Mouse (Mus musculus): ENCODE measurements around the gene D930007J09Rik.

D930007J09Rik gene

DNA sequence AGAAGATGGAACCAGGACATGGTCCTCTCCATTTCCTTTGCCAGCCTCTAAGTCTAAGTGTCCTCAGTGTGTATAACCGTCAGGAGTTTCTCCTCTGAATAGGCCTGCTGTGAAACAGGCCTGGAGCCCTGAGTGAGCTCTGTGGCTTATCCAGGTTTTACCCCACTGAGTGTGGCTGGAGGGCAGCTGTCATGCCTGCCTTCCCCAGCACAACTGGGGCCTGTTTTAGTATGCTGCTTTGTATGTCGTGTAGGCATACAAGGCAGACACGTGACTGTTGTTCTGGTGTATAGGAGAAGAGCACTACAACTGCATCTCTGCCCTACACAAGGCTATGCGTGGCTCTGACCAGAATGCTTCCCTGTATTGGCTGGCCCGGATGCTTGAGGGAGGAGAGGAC is 17.3 kb upstream of the D930007J09Rik start:
- no peak for DNase-seq (ENCODE audit: low spot score in 2 of 2)

DNA sequence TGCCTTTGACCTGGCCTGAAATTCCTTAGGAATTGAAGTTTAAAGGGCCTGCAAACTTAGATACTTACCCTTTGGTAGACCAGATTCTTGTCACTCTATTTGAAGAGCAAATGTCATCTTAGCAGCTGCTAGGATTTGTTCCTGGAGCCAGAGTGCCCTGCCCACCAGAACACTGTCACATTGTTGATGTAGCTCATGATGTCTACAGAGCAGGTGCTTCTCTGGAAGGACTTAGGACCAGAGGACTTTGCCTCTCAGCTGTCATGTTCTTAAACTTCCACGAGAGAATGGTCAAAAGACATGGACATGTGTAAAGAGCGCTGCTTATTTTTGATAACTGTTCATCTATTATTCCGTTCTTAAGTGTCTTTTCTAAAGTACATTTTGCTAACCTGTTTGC is 16.6 kb upstream of the D930007J09Rik start:
- no peak for DNase-seq (ENCODE audit: low spot score in 2 of 2)

- DNase-seq (ENCODE audit: low spot score in 2 of 2): no peak
Observed at GRCm38 (mm10) chr13:32807624-32808023, 5.0 kb upstream of the D930007J09Rik start.

GRCm38 (mm10) chr13:32806820-32807219 is 4.2 kb upstream of the D930007J09Rik start:
- no peak for DNase-seq (ENCODE audit: low spot score in 2 of 2)

DNA sequence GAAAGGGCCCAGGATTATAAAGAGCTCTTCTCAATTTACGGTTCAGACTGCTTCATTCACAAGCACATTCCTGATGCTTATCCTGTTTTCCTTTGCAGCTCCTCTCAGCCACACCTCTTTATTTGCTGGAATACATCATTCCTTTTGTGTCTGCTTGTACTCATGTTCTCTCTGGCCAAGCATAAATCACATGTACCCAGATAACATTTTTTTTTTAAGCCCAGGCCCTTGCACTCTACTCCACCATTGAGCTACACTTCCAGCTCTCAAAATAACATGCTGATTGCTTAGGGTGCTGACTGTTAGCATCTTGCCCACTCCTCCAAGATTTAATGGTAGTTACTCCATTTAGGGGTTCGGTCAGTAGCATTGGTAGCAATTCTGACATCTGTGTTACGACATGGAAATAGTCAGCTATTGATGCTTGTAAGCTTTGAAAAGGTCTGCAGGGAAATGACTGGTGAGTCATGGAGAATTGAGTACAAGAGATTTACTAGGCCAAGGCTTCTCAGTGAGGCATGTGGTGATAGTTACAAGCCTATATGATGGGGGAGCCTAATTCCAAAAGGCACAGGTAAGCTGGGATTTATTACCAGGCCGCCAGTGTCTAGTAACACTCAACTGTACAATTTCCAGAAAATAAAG is 1.2 kb upstream of the D930007J09Rik start:
- DNase-seq (ENCODE audit: low spot score in 2 of 2): no peak

DNA sequence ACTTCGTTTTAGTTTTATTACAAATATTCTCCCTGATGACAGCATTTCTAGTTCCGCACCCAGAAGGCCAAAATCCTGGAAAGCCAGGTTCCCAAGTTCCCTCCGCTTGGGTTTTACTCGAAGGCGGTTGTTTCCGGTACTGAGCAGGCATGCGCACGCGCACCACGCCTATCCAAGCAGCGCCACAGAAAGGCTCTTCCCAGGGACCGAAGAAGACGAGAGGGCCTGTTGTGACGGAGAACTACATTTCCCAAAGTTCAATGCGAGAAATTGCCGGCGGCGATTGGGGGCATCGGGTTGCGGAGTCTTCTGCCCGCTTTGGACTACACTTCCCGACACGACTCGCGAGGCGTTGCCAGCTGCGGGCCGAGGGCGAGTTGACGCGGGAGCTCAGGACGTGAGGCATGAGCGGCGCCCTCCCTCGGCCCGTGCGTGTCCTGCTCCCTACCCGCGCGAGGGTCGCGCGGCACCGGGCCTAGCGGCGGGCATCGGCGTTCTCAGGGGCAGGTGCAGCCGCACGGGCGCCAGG is 892 bp downstream of the D930007J09Rik start, which contains the start of gene Wrnip1:
Gene Wrnip1, plus strand, starts transcription at position 346 of the 529 bp plus-strand sequence.
- DNase-seq (ENCODE audit: low spot score in 2 of 2): peak; percentile 98 to 99

GRCm38 (mm10) chr13:32800859-32801258 is 1.8 kb downstream of the D930007J09Rik start:
- no peak for DNase-seq (ENCODE audit: low spot score in 2 of 2)

- no peak for DNase-seq (ENCODE audit: low spot score in 2 of 2)
Observed at GRCm38 (mm10) chr13:32799131-32799530, 3.5 kb downstream of the D930007J09Rik start.

GRCm38 (mm10) chr13:32797085-32797484 is 5.6 kb downstream of the D930007J09Rik start:
- no peak for DNase-seq (ENCODE audit: low spot score in 2 of 2)

- DNase-seq (ENCODE audit: low spot score in 2 of 2): no peak
Observed at GRCm38 (mm10) chr13:32795166-32795565, 7.5 kb downstream of the D930007J09Rik start.

DNA sequence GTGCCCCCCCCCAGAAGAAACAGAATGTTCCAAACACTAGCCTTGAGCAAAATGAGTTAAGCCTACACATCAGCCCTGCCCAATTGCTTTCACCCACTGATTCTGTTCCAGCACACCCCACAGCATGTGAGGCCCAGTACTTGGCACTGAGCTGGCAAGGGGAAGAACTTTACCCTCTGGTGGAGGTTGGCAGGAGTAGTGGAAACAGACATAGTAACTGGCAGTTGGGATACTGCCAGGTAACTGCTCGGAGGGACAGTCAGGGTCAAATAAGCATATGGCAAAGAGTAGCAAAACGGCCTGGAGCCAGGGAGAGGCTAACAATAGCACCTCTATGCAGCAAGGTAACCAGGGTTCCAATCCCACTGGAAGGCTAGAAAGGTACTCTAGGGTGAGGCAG is 8.0 kb downstream of the D930007J09Rik start:
- no peak for DNase-seq (ENCODE audit: low spot score in 2 of 2)

DNA sequence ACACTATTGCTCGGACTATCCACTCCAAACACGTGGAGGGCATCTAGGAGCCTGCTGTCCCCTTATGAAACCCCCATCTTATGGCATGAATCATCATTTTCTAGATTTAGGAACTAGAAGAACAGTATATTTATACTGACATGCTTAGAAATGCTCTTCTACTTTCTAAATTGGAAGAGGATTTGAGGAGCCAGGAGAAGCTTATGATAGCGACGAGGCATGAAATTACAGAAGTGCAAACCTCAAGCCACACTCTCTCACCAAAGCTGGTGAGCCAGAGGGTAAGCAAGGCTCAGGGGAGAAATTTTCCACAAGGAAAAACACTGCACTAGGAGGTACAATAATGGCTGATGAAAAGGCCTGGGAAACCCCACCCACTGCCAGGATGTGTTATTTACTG is 12.9 kb downstream of the D930007J09Rik start:
- DNase-seq (ENCODE audit: low spot score in 2 of 2): no peak

DNA sequence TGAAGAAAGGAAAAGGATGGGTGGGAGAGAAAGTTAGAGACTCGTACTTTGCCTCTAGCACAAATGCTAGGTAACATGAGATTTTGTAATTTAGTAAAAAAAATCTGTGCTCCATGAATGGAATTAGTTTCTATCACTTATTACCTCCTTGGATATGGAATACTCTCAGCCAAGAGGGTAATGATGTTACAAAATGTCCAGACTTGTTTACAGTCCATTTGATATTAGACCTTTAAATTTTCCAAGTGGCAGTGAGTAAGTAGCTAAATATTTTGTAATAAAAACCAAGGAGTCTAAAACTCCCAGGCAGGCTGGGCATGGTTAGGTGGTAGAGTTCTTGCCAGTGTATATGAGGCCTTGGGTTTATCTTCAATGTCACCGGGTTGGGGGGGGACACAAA is 15.1 kb downstream of the D930007J09Rik start:
- DNase-seq (ENCODE audit: low spot score in 2 of 2): no peak

- DNase-seq (ENCODE audit: low spot score in 2 of 2): no peak
Observed at GRCm38 (mm10) chr13:32783816-32784215, 18.8 kb downstream of the D930007J09Rik start, which contains the start of gene Mylk4. TSS of gene Mylk4 (minus strand) at chr13:32783954.

DNA sequence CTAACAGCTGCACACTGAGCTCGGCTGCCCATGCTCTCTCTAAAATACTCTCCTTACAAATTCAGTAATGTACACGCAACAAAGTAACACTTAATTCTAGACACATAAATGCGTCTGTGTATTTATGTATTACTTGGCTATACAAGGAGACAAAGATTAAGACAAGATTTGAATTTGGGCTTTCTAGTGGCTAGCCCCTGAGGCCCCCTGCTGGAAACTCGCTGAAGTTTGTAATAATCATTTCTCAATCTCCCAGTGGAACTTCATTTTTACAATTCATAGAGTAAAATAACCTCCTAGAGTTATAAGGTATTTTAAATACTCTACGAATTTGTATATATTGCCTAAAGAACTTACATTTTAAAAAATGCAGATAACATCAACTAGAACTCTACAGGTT is 19.6 kb downstream of the D930007J09Rik start:
- no peak for DNase-seq (ENCODE audit: low spot score in 2 of 2)

- no peak for DNase-seq (ENCODE audit: low spot score in 2 of 2)
Observed at GRCm38 (mm10) chr13:32778861-32779260, 23.8 kb downstream of the D930007J09Rik start.

GRCm38 (mm10) chr13:32776350-32776749 is 26.3 kb downstream of the D930007J09Rik start:
- DNase-seq (ENCODE audit: low spot score in 2 of 2): no peak

GRCm38 (mm10) chr13:32775889-32776288 is 26.8 kb downstream of the D930007J09Rik start:
- DNase-seq (ENCODE audit: low spot score in 2 of 2): no peak

DNA sequence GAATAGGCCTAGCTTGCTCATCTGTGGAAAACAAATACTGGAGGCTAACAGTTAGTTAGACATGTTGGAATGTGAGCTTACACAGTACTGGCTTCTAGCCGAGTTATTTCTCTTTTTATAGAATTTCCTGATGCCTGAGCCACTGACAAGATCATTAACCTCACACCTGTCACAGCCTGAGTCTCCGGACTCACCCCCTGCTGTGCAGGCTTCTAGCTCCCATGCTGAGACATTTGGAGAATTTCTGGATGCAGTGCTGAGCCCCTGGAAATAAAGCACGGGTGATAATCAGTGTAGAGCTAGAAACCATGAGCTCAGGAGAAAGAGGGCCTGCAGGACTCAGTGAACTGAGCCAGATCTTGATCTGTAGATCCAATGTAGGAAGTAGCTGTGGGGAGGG is 32.7 kb downstream of the D930007J09Rik start:
- DNase-seq (ENCODE audit: low spot score in 2 of 2): no peak

GRCm38 (mm10) chr13:32768104-32768503 is 34.5 kb downstream of the D930007J09Rik start:
- DNase-seq (ENCODE audit: low spot score in 2 of 2): peak in 1 of 2 experiments; percentile 42

DNA sequence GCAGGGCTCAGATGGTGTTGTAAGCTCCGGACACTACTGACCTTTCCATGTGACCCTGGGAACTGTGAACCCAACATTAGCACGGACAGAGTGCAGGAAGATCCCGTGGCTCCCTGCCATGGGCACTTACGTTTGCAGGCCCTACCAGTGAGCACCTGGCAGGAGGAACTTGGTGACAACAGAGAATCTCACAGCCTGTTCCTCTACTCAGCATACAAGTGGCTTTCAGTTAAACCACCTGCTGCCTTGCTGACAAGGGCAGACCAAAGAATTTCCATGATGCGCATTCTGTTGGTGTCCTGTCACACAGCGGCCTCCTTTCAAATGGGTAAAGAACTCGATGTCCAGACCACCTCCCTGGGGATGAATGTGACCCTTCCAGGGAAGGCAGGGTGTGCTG is 38.2 kb downstream of the D930007J09Rik start:
- no peak for DNase-seq (ENCODE audit: low spot score in 2 of 2)

DNA sequence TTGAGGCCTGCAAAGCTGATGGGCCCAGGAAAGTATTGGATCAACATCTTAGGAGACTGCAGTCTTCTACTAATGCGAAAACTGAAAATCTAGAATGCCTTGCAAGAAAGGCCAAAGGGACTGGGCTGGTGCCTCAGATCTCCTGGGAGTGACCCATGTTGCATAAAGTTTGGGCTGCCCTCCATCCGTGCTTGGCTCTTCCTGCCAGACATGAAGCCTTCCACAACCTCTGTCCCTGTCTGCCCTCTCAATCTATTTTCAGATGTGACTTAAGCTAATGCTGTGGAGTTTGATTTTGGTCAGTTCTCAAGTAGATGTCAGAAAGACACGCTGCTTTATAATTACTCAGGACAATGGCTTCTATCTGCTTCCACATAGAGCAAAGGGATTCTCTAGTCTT is 39.5 kb downstream of the D930007J09Rik start:
- DNase-seq (ENCODE audit: low spot score in 2 of 2): no peak

DNA sequence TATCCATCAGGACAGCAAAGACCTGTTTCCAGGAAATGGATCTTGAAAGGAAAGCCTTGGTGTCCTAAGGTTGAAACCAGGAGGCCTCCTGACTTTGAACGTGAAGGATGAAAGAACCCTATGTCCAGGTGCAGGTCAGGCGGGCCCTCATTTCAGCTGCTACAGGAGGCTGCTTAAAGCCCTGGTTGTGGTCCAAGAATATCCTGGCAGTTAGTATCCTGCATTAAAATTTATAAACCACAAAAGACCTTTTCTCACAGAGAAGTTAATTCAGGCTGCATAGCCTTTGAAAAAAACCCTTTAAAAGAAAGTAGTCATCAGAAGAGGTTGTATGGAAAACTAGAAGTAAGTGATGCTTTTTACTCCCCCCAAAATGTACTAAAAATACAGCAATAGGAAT is 41.9 kb downstream of the D930007J09Rik start:
- no peak for DNase-seq (ENCODE audit: low spot score in 2 of 2)

DNA sequence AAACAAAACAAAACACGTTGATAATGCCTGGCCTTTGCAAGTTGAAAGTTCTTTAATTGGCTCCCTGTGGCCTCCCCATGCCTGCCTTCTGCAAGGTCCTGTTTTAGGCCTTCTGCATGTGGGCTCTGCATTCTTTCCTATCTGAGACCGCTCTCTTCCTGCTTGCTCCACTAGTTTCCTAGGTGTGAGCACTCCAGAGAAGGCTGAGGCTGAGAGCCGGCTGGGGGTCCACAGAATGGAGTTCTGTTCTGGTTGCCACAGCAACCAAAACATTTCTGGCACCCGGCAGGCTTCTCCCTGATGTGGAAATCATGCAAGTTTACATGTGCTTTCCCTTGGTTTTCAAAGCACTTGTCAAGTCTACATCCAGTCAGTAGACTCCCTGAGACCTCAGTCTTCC is 43.6 kb downstream of the D930007J09Rik start:
- no peak for DNase-seq (ENCODE audit: low spot score in 2 of 2)

Measured in left cerebral cortex, adult 9 months (tissue).